Mouse (Mus musculus): ENCODE results near the gene Abhd8.

Abhd8 gene

GRCm38 (mm10) chr8:71463188-71464033, at the start of gene Abhd8:
Gene Abhd8, minus strand, starts transcription at chr8:71463655.
- in situ Hi-C loops (cut with MboI): no loop called here

GRCm38 (mm10) chr8:71511644-71512043, 48.2 kb upstream of the Abhd8 start, which contains the start of gene Plvap:
Gene Plvap, minus strand, starts transcription at chr8:71511752.
- in situ Hi-C loops (cut with MboI): no loop called here

GRCm38 (mm10) chr8:71509316-71509715, 45.9 kb upstream of the Abhd8 start:
- in situ Hi-C loops (cut with MboI): loop anchor here (5.0 kb wide), 1 partner anchor 62 kb away; no protein-coding TSS in a partner anchor

GRCm38 (mm10) chr8:71507589-71508104, 44.2 kb upstream of the Abhd8 start:
- in situ Hi-C loops (cut with MboI): loop anchor here (5.0 kb wide), 1 partner anchor 60 kb away; no protein-coding TSS in a partner anchor

- in situ Hi-C loops (cut with MboI): loop anchor here (5.0 kb wide), 1 partner anchor 59 kb away; no protein-coding TSS in a partner anchor
Measured at GRCm38 (mm10) chr8:71505979-71506378, 42.5 kb upstream of the Abhd8 start.

- in situ Hi-C loops (cut with MboI): loop anchor here (5.0 kb wide), 1 partner anchor 58 kb away; no protein-coding TSS in a partner anchor
Measured at GRCm38 (mm10) chr8:71505326-71505725, 41.9 kb upstream of the Abhd8 start.

- in situ Hi-C loops (cut with MboI): no loop called here
Measured at GRCm38 (mm10) chr8:71504349-71504748, 40.9 kb upstream of the Abhd8 start.

GRCm38 (mm10) chr8:71498816-71499690, 35.6 kb upstream of the Abhd8 start:
- in situ Hi-C loops (cut with MboI): no loop called here

GRCm38 (mm10) chr8:71497881-71498501, 34.5 kb upstream of the Abhd8 start:
- in situ Hi-C loops (cut with MboI): no loop called here

- in situ Hi-C loops (cut with MboI): no loop called here
Measured at GRCm38 (mm10) chr8:71497077-71497645, 33.7 kb upstream of the Abhd8 start.

GRCm38 (mm10) chr8:71496481-71496880, 33.0 kb upstream of the Abhd8 start:
- in situ Hi-C loops (cut with MboI): no loop called here

GRCm38 (mm10) chr8:71495811-71496210, 32.4 kb upstream of the Abhd8 start:
- in situ Hi-C loops (cut with MboI): no loop called here

GRCm38 (mm10) chr8:71495039-71495438, 31.6 kb upstream of the Abhd8 start:
- in situ Hi-C loops (cut with MboI): no loop called here

GRCm38 (mm10) chr8:71488454-71488853, 25.0 kb upstream of the Abhd8 start:
- in situ Hi-C loops (cut with MboI): no loop called here

GRCm38 (mm10) chr8:71487691-71488445, 24.4 kb upstream of the Abhd8 start, which contains the start of gene Gtpbp3:
Gene Gtpbp3, plus strand, starts transcription at chr8:71488103.
- in situ Hi-C loops (cut with MboI): no loop called here

GRCm38 (mm10) chr8:71486136-71486529, 22.7 kb upstream of the Abhd8 start:
- in situ Hi-C loops (cut with MboI): no loop called here

- in situ Hi-C loops (cut with MboI): no loop called here
Measured at GRCm38 (mm10) chr8:71485142-71486135, 22.0 kb upstream of the Abhd8 start, which contains the start of gene Ano8. Gene Ano8, minus strand, starts transcription at chr8:71485963.

- in situ Hi-C loops (cut with MboI): no loop called here
Measured at GRCm38 (mm10) chr8:71484736-71485135, 21.3 kb upstream of the Abhd8 start.

- in situ Hi-C loops (cut with MboI): no loop called here
Measured at GRCm38 (mm10) chr8:71483932-71484331, 20.5 kb upstream of the Abhd8 start.

All from mature B cell (primary cell).